Mouse (Mus musculus) E14TG2a.4 (cell line): ENCODE measurements at regions not wholly inside any gene's neighbourhood (a gene's known extent, or its start where the extent isn't known, plus 50 kb on each side); places are given as distances from the start of the nearest gene placed in this dataset.

Source experiments
- H3K27me3 ChIP-seq: 2 replicates; pipeline ENCODE4 v1.6.1; 2014; ENCODE audit warnings: low read length, control low read depth; ENCODE audit not compliant: insufficient read depth
- H3K36me3 ChIP-seq: 2 replicates; pipeline ENCODE4 v1.6.1; 2014; ENCODE audit warnings: low read length, control low read depth; ENCODE audit not compliant: insufficient read depth
- H3K4me1 ChIP-seq: replicated peaks from 2 replicates; pipeline ENCODE4 v1.6.1; 2014; ENCODE audit warnings: low read depth, low read length, control low read depth
- H3K4me3 ChIP-seq: replicated peaks from 2 replicates; pipeline ENCODE4 v1.5.1; 2014; ENCODE audit warnings: mild to moderate bottlenecking, low read length
- H3K9me3 ChIP-seq: 2 replicates; pipeline ENCODE4 v1.6.1; 2014; ENCODE audit warnings: low read length, control low read depth
- CTCF ChIP-seq: conservative IDR thresholded peaks from 2 replicates; pipeline ENCODE4 v1.5.1; 2014; ENCODE audit warnings: low read length
- NANOG ChIP-seq: IDR thresholded peaks from 2 replicates; pipeline ENCODE4 v1.6.1; 2014; ENCODE audit warnings: borderline replicate concordance, low read length, mixed read lengths
- POU5F1 ChIP-seq: IDR thresholded peaks from 2 replicates; pipeline ENCODE4 v1.6.1; 2014; ENCODE audit warnings: low read length, borderline replicate concordance

DNA sequence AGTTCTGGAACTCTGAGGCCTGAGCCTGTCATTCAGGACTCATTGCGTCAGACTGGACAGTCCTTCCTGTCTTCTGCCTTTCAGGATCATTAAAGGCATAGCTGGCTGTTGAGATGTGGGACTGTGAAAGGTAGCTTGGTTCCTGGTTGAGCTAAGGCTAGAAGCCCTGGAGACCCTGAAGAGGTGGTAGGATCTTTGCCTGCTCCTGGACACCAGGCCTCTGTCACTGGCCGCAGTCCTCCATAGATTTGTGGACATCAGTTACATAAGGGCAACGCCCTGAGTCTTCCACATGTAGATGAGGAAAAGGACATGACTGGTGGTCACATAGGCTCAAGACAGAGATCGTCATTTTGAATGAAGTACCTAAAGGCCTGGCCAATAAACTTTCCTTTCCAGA, 127.9 kb downstream of the Opa1 start:
- Histone ChIP-seq H3K27me3 (no peaks in the 10 kb centered on the region), H3K9me3 (peaks cover 46% of the 10 kb centered on the region), H3K4me3 (no peak overlapping the region), H3K4me1 (peaks cover 10% of the 10 kb centered on the region), H3K36me3 (peaks cover 5% of the 10 kb centered on the region; the same call in 1 of the 2 replicates)
- TF ChIP-seq POU5F1 (no peak), NANOG (no peak), CTCF (no peak)

- Histone ChIP-seq H3K9me3 (peaks cover 39% of the 10 kb centered on the region), H3K27me3 (no peaks in the 10 kb centered on the region), H3K4me1 (peaks cover 10% of the 10 kb centered on the region), H3K4me3 (no peak overlapping the region), H3K36me3 (peaks cover 5% of the 10 kb centered on the region; the same call in 1 of the 2 replicates)
- TF ChIP-seq CTCF (no peak), POU5F1 (no peak), NANOG (no peak)
These were observed 128.5 kb downstream of the Opa1 start for GRCm38 (mm10) chr16:29707656-29708055.

- TF ChIP-seq CTCF (no peak), POU5F1 (no peak), NANOG (no peak)
- peaks cover 10% of the 10 kb centered on the region for H3K4me1 ChIP-seq
- H3K4me3 ChIP-seq, result no peak overlapping the region
- H3K27me3 ChIP-seq, result no peaks in the 10 kb centered on the region
- H3K36me3 ChIP-seq, result no peaks in the 10 kb centered on the region
- H3K9me3 ChIP-seq, result peaks cover 25% of the 10 kb centered on the region
These were observed 129.9 kb downstream of the Opa1 start for GRCm38 (mm10) chr16:29709072-29709471.

DNA sequence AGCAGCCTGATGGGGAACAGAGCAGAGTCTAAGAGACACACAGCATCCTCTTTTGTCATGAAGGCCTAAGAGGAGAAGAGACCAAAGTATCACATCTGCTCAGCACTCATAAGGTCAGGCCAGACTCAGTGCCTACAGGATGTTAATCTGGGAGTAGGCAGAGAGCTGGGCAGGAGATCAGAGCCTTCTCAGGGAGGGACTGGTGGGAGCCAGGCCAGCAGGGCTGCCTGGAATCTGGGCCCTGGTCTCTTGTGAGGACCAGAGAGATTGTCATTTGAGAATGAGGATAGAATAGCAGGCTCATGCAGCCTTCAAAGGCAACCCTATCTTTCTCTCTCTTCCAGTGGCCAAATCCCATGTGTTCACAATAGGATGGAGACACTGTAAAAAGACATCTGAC, 132.3 kb downstream of the Opa1 start:
- Histone ChIP-seq H3K9me3 (peaks cover 14% of the 10 kb centered on the region), H3K36me3 (no peaks in the 10 kb centered on the region), H3K4me1 (peaks cover 26% of the 10 kb centered on the region), H3K4me3 (no peak overlapping the region), H3K27me3 (no peaks in the 10 kb centered on the region)
- no peak for TF ChIP-seq CTCF
- no peak for TF ChIP-seq POU5F1
- TF ChIP-seq NANOG, result no peak

DNA sequence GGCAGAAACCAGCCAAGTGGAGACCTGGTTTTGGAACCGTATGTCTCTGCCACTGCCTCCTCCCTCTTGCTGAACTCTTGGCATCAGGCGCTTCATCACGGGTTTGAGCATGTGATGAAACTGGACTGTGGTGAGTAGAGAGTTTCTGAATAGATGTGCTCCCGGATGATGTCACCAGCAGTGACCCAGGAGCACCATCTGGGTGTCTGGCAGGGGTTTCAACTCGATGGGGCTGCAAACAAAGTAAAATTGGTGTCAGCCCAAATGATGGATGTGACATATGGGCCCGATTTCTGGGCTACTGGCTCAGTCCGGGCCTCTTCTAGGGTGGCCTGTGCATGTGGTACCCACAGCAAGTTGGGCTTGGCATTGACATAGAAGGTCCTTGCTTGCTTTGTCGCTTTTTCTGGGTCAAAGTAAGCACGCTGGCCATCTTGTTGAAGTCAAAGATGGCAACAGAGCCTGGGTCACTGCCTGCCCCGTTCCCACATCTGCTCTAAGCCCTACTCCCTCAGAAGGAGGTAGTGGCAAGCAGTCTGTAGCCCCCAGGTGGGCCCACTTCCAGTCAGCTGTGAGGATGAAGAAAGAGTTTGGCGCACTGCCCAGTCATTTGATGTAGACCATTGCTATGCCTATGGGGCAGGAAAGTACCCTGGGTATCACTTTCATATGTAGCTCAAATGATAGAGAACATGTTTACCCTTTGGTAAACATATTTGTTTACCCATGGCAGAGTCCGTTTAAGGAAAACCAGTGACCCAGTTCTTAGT, 133.0 kb downstream of the Opa1 start:
- Histone ChIP-seq H3K36me3 (no peaks in the 10 kb centered on the region), H3K4me1 (peaks cover 31% of the 10 kb centered on the region), H3K27me3 (no peaks in the 10 kb centered on the region), H3K4me3 (no peak overlapping the region), H3K9me3 (peaks cover 14% of the 10 kb centered on the region)
- TF ChIP-seq POU5F1, result no peak
- TF ChIP-seq CTCF, result no peak
- TF ChIP-seq NANOG, result no peak

- Histone ChIP-seq H3K36me3 (no peaks in the 10 kb centered on the region), H3K4me1 (peaks cover 46% of the 10 kb centered on the region), H3K9me3 (peaks cover 9% of the 10 kb centered on the region), H3K27me3 (no peaks in the 10 kb centered on the region), H3K4me3 (0 out of 2 replicates have a peak overlapping the region, but pooled peaks have one; percentile 21)
- TF ChIP-seq POU5F1 (no peak), CTCF (no peak), NANOG (no peak)
These were observed 135.5 kb downstream of the Opa1 start for GRCm38 (mm10) chr16:29714612-29715127.

DNA sequence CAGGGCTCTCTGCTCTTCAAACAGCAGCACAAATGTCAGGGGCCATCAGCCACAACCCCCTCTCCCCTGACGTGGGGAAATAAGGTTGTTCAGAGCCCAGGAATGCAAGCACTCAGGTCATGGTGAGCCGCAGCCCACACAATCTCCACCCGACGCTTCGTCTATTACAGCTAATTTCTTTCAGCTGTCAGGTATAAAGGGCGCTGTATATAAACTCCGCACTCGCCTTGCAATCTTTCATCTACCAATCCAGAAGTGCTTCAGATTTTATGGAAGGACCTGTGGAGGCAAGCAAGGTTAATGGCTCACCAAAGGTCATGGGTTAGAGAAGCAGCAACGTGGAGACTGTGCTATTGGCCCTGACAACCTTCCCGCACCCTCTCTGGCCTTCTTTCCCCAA, 139.8 kb downstream of the Opa1 start:
- Histone ChIP-seq H3K9me3 (peaks cover 11% of the 10 kb centered on the region; the same call in 1 of the 2 replicates), H3K4me3 (peak overlapping the region; percentile 54; the same call in 1 of the 2 replicates), H3K4me1 (peaks cover 87% of the 10 kb centered on the region), H3K36me3 (no peaks in the 10 kb centered on the region), H3K27me3 (no peaks in the 10 kb centered on the region)
- no peak for TF ChIP-seq CTCF
- TF ChIP-seq POU5F1, result no peak
- no peak for TF ChIP-seq NANOG

DNA sequence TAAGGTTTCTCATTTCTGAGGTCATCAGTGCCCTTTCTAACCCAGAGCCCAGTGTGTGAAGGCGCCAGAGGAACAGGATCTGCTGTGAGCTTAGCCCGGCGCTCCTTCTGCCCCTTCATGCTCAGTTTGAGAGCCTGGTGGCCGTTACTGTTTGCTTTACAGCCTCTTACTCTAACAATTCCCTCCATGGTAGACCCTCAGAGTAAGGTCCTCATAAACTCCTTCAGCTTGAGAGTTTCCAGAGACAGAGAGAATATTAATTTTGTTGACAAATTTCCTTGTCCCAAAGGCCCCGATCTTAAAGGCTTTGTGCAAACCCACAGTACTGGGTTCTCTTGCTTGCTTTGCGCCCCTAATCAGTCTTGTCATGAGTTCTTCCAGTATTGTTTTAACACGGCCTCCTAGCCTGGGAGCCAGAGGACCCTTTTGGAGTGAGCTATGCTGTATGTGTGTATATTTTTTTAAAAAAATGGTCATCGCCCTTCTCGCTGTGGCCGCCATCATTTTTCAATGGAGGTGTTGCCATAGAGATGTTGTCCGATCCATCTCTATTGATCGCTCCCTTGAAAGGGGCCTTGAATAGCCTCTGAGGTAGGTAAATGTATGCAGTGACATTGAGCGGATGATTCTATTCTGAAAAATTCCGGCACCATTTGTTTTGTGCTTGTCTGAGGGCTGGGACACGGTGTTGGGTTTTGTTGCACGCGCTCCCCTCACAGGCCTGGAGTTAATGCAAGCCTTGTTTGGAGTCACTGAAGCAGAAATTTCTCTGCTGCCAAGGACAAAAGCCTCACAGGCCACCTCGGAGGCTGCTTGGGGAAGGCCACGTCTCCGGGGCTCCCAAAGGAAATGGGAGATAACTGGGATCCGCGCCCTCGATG, 140.7 kb downstream of the Opa1 start:
- TF ChIP-seq CTCF, result no peak
- peak; percentile 75; the same call in 1 of the 2 replicates for TF ChIP-seq NANOG
- no peaks in the 10 kb centered on the region for H3K36me3 ChIP-seq
- no peaks in the 10 kb centered on the region for H3K27me3 ChIP-seq
- peaks cover 11% of the 10 kb centered on the region; the same call in 1 of the 2 replicates for H3K9me3 ChIP-seq
- peaks cover 84% of the 10 kb centered on the region for H3K4me1 ChIP-seq
- H3K4me3 ChIP-seq, result peak overlapping the region; percentile 54

- peaks cover 11% of the 10 kb centered on the region; the same call in 1 of the 2 replicates for H3K9me3 ChIP-seq
- H3K4me1 ChIP-seq, result peaks cover 84% of the 10 kb centered on the region
- H3K36me3 ChIP-seq, result no peaks in the 10 kb centered on the region
- TF ChIP-seq POU5F1, result no peak
- peaks cover 25% of the 10 kb centered on the region for H3K27me3 ChIP-seq
- no peak overlapping the region for H3K4me3 ChIP-seq
These were observed 146.0 kb downstream of the Opa1 start for GRCm38 (mm10) chr16:29725153-29725552.
